Mouse (Mus musculus): ENCODE results near the gene Cdc42bpa.

DNA sequence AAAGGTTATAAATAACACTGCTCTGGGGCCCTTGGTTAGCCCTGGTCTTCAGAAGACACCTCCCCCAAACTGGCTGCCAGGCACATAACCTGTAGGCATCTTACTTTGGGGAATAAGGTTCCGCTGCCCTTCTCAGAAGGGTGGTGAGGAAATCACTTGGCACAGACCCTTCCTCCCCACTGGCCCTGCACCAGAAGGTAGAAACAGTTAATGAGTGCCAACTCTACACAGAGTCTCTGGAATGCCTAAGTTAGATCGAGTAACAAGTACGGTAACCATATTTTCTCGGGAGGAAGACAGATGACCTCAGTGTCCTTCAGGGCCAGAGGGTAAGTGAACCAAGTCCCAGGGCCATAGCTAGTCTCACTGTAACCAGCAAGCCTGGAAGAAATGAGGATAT lies 228.7 kb downstream of the Cdc42bpa start:
- TF ChIP-seq POLR2A (IDR thresholded peaks at IDR 0.05; ENCODE audit: insufficient read depth, low read depth, low read length): no peak
- no peak for TF ChIP-seq CTCF (IDR thresholded peaks at IDR 0.05)

Data from heart, adult 2 months (tissue).